Mouse (Mus musculus) liver, embryonic 14.5 days (tissue): ENCODE data around the gene Prrx1. TPM values are rescaled to one million over a fixed set of nuclear protein-coding genes. Genes with fewer than 3 reads are reported as not detected.

Source experiments
- ATAC-seq: fragments of 200-750 bp; cut with Nextera tagmentation; 2 replicates; pipeline ENCODE4 v1.8.0; 2017; ENCODE audit warnings: moderate number of reproducible peaks, mild to moderate bottlenecking, moderate library complexity; ENCODE audit not compliant: insufficient read depth
- DNase-seq, 3 experiments: peaks; one replicate each; pipeline ENCODE4 v3.0.0-alpha.2; 2012 to 2013; ENCODE audit warnings: low read depth in 3 of 3, low spot score in 3 of 3
- H3K27ac ChIP-seq: fragments of 300-500 bp; sonication (generic); 2 replicates; pipeline ENCODE4 v1.5.1; 2014; ENCODE audit warnings: moderate library complexity, mild to moderate bottlenecking, control low read depth, inconsistent platforms
- H3K27me3 ChIP-seq: fragments of 300-500 bp; sonication (generic); 2 replicates; pipeline ENCODE4 v1.6.1; 2014; ENCODE audit warnings: mild to moderate bottlenecking, low read length, moderate library complexity; ENCODE audit not compliant: control insufficient read depth, insufficient read depth
- H3K36me3 ChIP-seq: fragments of 300-500 bp; sonication (generic); replicated peaks from 2 replicates; pipeline ENCODE4 v1.6.1; 2014; ENCODE audit warnings: low read depth; ENCODE audit not compliant: control insufficient read depth, insufficient read depth
- H3K4me1 ChIP-seq, 2 experiments: fragments of 200-500 bp in 1 of 2; fragments of 300-500 bp in 1 of 2; sonication (generic) in 1 of 2; replicated peaks; 2 replicates each; pipeline ENCODE4 v1.6.1; 2012 to 2014; ENCODE audit warnings: antibody characterized with exemption in 1 of 2, inconsistent platforms in 1 of 2, low read length in 1 of 2; ENCODE audit not compliant: control insufficient read depth in 2 of 2, insufficient read depth in 2 of 2
- H3K4me2 ChIP-seq: fragments of 300-500 bp; sonication (generic); 2 replicates; pipeline ENCODE4 v1.6.1; 2014; ENCODE audit warnings: low read depth, mild to moderate bottlenecking, control low read depth, moderate library complexity
- H3K4me3 ChIP-seq, 2 experiments: fragments of 200-500 bp in 1 of 2; fragments of 300-500 bp in 1 of 2; sonication (generic) in 1 of 2; 2 replicates each; pipeline ENCODE4 v1.5.1; 2012 to 2014; ENCODE audit warnings: low read depth in 2 of 2, low read length in 2 of 2, mild to moderate bottlenecking in 2 of 2, control low read depth in 1 of 2, inconsistent platforms in 1 of 2, moderate library complexity in 1 of 2; ENCODE audit not compliant: insufficient read depth in 1 of 2
- H3K9ac ChIP-seq: fragments of 300-500 bp; sonication (generic); replicated peaks from 2 replicates; pipeline ENCODE4 v1.6.1; 2014; ENCODE audit warnings: mild to moderate bottlenecking, control low read depth, moderate library complexity
- H3K9me3 ChIP-seq: fragments of 300-500 bp; sonication (generic); 2 replicates; pipeline ENCODE4 v1.6.1; 2016; ENCODE audit warnings: low read length, mixed read lengths; ENCODE audit not compliant: control insufficient read depth
- CTCF ChIP-seq: IDR thresholded peaks from 2 replicates; pipeline ENCODE4 v1.5.1; 2016; ENCODE audit warnings: antibody characterized with exemption, low read depth, control low read depth
- EP300 ChIP-seq: IDR thresholded peaks from 2 replicates; pipeline ENCODE4 v1.6.1; 2016; ENCODE audit warnings: antibody characterized with exemption, low read depth
- WGBS: fragments of 180-500 bp; shearing (Covaris S2); extraction: QIAGEN DNeasy Blood & Tissue Kit; methylation state at CpG from one replicate; pipeline ENCODE4 v1.1.7; 2014; ENCODE audit not compliant: insufficient replicate concordance; 5-methylcytosine and 5-hydroxymethylcytosine counted together
- polyA plus RNA-seq, 2 experiments: library from polyadenylated mRNA; depleted of rRNA in 1 of 2; stranded (reverse) in 1 of 2; unstranded in 1 of 2; fragments of >200 nt; fragmentation: Nextera tagmentation in 1 of 2; extraction: Ambion mirVana in 1 of 2; gene quantifications; 2 replicates each; pipeline versions ENCODE4 v1.2.1 to v1.2.3; 2012 to 2014

Gene Prrx1
- polyA plus RNA-seq, 2 experiments, result 0.13 to 0.23 TPM

- no peak overlapping the region for H3K27ac ChIP-seq
- whole genome bisulfite sequencing, result 51% methylated on average over 7 of the region's 7 CpGs
- H3K9me3 ChIP-seq, result no peaks in the 10 kb centered on the region
- no peaks in the 10 kb centered on the region for H3K4me1 ChIP-seq
- no peak for DNase-seq
- TF ChIP-seq EP300 (no peak), CTCF (no peak)
- no peaks in the 10 kb centered on the region for H3K36me3 ChIP-seq
- H3K27me3 ChIP-seq, result no peaks in the 10 kb centered on the region
- no peak overlapping the region for H3K9ac ChIP-seq
- no peak overlapping the region for H3K4me2 ChIP-seq
- no peak overlapping the region for H3K4me3 ChIP-seq
- no peak for ATAC-seq
These were observed 44.7 kb upstream of the Prrx1 start for GRCm38 (mm10) chr1:163358165-163358564.

DNA sequence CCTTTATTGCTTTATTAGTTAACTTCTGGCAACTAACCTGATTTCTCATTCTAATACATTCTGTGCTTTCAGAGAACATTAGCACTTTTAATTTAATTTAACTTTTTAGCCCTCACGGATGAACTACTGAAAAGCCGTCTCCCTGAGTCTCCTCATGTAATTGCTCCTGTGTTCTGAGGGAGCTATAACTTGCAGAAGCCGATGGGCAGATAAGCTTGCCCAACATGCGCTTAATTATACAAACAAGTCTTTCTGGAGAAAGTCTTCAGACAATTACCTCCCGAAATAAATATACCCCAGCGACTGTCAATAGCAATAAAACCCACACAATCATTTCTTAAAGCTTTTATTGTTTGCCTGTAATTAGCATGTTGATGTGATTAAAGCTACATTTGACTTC, 44.2 kb upstream of the Prrx1 start:
- ATAC-seq (no peak), DNase-seq (no peak)
- no peak overlapping the region for H3K27ac ChIP-seq
- no peak overlapping the region for H3K4me3 ChIP-seq
- no peaks in the 10 kb centered on the region for H3K27me3 ChIP-seq
- no peak for TF ChIP-seq EP300
- TF ChIP-seq CTCF, result no peak
- H3K36me3 ChIP-seq, result no peaks in the 10 kb centered on the region
- H3K9me3 ChIP-seq, result no peaks in the 10 kb centered on the region
- H3K9ac ChIP-seq, result no peak overlapping the region
- no peaks in the 10 kb centered on the region for H3K4me1 ChIP-seq
- no peak overlapping the region for H3K4me2 ChIP-seq
- WGBS, result 56% methylated on average over 6 of the region's 6 CpGs

GRCm38 (mm10) chr1:163356167-163356566, 42.7 kb upstream of the Prrx1 start:
- TF ChIP-seq CTCF (no peak), EP300 (no peak)
- 51% methylated on average over 4 of the region's 4 CpGs for WGBS
- no peaks in the 10 kb centered on the region for H3K9me3 ChIP-seq
- H3K36me3 ChIP-seq, result no peaks in the 10 kb centered on the region
- no peak for DNase-seq
- no peak overlapping the region for H3K9ac ChIP-seq
- no peaks in the 10 kb centered on the region for H3K4me1 ChIP-seq
- H3K4me3 ChIP-seq, result no peak overlapping the region
- no peak for ATAC-seq
- H3K4me2 ChIP-seq, result no peak overlapping the region
- no peak overlapping the region for H3K27ac ChIP-seq
- H3K27me3 ChIP-seq, result no peaks in the 10 kb centered on the region

DNA sequence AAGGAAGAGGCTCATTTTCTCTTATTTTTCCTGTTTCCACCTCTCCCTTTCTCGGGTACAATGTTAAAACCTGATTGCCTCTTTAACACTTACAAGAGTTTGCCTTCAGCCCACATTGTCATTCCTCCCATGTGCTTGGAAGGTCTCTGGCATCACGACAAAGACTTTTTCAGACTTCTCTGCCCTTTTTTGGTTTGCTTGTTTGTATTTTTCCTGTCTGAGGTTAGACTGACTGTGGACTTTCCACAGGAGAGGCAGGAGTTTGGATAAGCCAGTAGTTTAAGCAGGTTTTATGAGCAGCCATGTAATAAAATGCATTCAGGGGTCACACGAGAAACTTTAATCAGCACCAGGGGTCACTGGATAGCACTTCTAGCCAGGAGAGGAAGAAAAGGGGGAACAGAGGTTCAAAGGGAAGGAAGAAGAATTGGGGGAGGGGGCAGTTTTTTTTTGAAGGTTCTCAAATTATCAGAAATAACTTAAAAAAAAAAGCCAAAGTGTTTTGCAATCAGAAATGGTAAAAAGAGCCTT, 42.2 kb upstream of the Prrx1 start:
- H3K27me3 ChIP-seq, result no peaks in the 10 kb centered on the region
- no peaks in the 10 kb centered on the region for H3K36me3 ChIP-seq
- no peaks in the 10 kb centered on the region for H3K9me3 ChIP-seq
- H3K9ac ChIP-seq, result no peak overlapping the region
- no peaks in the 10 kb centered on the region for H3K4me1 ChIP-seq
- 19% methylated on average over 3 of the region's 3 CpGs for WGBS
- no peak for TF ChIP-seq CTCF
- TF ChIP-seq EP300, result no peak
- ATAC-seq, result no peak
- DNase-seq, result no peak
- H3K4me2 ChIP-seq, result no peak overlapping the region
- H3K4me3 ChIP-seq, result no peak overlapping the region
- no peak overlapping the region for H3K27ac ChIP-seq

GRCm38 (mm10) chr1:163350988-163351387, 37.5 kb upstream of the Prrx1 start:
- ATAC-seq (no peak), DNase-seq (no peak)
- Histone ChIP-seq H3K27ac (no peak overlapping the region), H3K9ac (no peak overlapping the region), H3K9me3 (no peaks in the 10 kb centered on the region), H3K4me2 (no peak overlapping the region), H3K36me3 (no peaks in the 10 kb centered on the region), H3K27me3 (no peaks in the 10 kb centered on the region), H3K4me3 (no peak overlapping the region), H3K4me1 (no peaks in the 10 kb centered on the region)
- 62% methylated on average over 3 of the region's 3 CpGs for WGBS
- TF ChIP-seq CTCF, result no peak
- no peak for TF ChIP-seq EP300
